Mouse (Mus musculus) adrenal gland, adult 18-20 months (tissue): Measurements from ENCODE around the gene 1700017N19Rik. TPM values are rescaled to one million over a fixed set of nuclear protein-coding genes. Genes with fewer than 3 reads are reported as not detected.
"Not testable (repeated sequence)": the region's sequence is repeated elsewhere in the genome, so short reads cannot be mapped to it uniquely, and the experiment has no call there.

Source experiments
- DNase-seq, 2 experiments: peaks; one replicate each; pipeline ENCODE4 v3.0.0; 2021 to 2022; ENCODE audit warnings: low spot score in 2 of 2
- long read RNA-seq, 2 experiments: library from polyadenylated mRNA; stranded (forward); transcript quantifications; one replicate each; pipeline ENCODE4 v2.0.0; 2021
- total RNA-seq, 2 experiments: library from RNA; stranded (reverse); gene quantifications; 1 replicate in 1 of 2; 2 replicates in 1 of 2; pipeline ENCODE4 v1.2.3; 2021

Gene 1700017N19Rik
- not detected for total RNA-seq
- long read RNA-seq, experiment 1 = 0 reads
- long read RNA-seq, experiment 2 = 0 reads

DNA sequence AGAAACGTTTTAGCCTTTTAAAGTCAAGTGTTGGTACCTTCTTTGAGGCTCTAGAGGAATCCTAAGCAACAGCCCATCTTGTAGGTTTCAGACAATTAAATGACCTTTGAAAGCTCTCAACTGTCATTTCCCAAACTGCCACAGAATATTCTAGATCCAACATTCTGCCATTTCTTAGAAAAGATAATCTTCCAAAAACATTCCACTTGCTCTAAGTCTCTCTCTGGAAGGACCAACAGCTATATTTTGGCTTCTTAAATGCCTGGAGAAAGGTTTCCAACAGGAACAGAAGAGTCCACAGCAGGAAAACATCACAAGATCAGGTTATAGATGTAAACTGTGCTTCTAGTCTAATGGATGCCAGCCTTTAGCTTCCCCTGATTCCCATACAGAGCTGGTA is at the start of gene 1700017N19Rik, which contains the start of gene 4930430F08Rik:
1700017N19Rik (plus strand) TSS at position 162 of the 400 bp plus-strand sequence.
4930430F08Rik (minus strand) TSS at position 101 of the 400 bp plus-strand sequence.
- no peak for DNase-seq

DNA sequence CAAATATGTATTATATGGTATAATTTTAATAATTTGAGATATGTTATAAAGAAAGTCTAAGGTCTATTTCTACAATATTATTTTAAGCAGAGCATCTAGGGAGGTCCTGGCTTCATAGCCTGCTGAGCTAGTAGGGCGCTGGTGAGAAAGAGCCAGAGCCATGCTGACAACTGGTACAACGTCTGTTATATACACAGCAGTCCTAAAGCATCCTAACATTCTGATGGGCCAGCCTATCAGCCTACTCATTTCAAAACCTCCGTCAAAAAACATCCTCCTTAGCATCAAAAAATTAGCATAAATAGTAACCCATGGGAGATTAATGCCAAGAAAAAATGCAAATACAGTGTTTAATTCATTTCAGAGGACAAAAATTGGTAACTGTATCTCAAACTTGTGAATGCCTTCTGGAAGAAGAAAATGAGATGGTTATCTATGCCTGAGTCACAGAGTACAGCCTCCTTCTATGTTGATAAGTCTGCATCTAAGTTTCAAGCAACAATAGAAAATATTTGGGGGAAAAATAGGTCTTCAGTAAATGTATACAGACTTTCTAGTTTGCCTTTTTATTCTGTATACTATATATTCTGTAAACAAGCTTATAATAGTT is 33.6 kb upstream of the 1700017N19Rik start:
- no peak for DNase-seq

- not testable (repeated sequence) for DNase-seq
These were observed 29.9 kb upstream of the 1700017N19Rik start for GRCm38 (mm10) chr10:100560194-100560883.

GRCm38 (mm10) chr10:100564112-100564511 is 26.2 kb upstream of the 1700017N19Rik start:
- DNase-seq = no peak

- DNase-seq = no peak
These were observed 18.6 kb upstream of the 1700017N19Rik start for GRCm38 (mm10) chr10:100571707-100572106.

GRCm38 (mm10) chr10:100574505-100575149 is 15.7 kb upstream of the 1700017N19Rik start:
- no peak for DNase-seq

GRCm38 (mm10) chr10:100575294-100575693 is 15.0 kb upstream of the 1700017N19Rik start:
- no peak for DNase-seq

DNA sequence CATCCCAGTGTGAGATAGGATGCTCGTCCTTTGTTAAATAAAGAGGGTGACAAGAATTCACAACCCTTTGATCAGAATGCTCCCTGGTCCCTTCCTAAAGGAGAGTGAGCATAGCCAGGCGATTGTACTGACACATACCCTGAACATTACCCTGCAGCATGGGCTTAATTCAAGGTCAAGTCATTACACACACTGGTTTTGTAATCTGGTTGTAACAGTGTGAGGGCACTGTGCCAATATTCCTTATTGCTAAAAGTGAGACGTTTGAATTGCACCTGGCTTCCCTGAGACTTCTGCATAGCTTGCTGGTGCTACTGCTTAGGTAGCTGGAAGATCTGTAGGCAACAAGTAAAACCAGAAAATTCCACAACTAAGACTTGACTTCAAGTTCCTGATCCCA is 6.1 kb upstream of the 1700017N19Rik start:
- peak in 1 of 2 experiments; percentile 6 for DNase-seq

DNA sequence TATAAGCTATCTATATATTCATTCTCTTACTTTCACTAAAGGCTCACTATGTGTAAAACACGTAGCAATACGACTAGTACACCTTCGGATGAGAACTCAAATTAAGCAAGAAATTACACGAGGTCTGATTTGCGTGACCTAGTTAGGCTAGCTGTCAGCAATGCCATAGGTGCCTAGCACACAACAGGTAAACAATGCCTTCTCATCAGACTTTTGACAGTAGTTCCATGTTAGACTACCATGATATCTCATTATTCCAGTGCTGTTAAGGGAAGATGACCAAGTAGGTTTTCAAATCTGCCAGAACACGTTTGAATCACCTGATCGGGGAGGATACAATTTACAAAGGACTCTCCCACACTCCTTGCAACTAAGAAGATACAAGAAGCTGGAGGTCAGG is 1.8 kb upstream of the 1700017N19Rik start:
- DNase-seq = no peak

DNA sequence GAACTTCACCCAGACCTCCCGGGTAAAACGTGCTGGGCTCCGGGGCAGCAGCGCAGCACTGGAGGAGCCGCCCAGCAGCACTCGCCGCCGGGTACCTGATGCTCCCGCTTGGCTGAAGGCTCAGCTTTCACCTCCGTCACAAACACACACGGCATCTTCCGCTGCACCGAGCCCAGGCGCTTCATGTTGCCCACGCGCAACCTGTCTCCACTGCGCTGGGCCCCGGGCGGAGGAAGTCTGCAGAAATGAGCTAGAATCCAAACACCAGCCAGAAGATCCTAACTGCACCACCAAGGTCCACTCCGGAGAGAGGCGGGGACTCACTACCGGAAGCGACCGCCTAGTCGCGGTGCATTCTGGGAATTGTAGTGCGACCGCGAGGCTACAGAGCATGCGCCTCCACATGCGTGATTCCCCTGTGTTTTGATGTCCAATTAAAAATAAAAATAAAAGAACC is 1.3 kb upstream of the 1700017N19Rik start:
- peak; percentile 81 to 85 for DNase-seq

DNA sequence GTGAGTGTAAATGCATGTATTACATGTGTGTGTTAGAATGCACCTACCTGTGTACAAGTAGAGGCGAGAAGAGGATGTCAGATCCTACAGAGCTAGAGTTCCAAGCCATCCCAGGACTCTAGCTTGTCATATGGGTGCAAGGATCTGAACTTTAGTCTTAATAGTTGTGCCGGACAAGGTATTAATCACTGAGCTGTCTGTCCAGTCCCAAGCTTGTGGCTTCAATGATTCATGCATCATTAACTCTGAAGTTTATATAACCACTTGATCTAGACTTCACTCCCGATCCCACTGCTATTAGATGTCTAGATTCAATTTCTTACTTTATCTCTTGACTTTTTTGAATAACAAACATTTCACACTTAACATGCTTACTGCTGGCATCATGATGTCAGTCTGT is 8.1 kb downstream of the 1700017N19Rik start:
- DNase-seq = no peak

GRCm38 (mm10) chr10:100603511-100603910 is 13.2 kb downstream of the 1700017N19Rik start:
- no peak for DNase-seq

GRCm38 (mm10) chr10:100604254-100604653 is 14.0 kb downstream of the 1700017N19Rik start:
- no peak for DNase-seq

- no peak for DNase-seq
These were observed 27.1 kb downstream of the 1700017N19Rik start for GRCm38 (mm10) chr10:100617233-100617903.

DNA sequence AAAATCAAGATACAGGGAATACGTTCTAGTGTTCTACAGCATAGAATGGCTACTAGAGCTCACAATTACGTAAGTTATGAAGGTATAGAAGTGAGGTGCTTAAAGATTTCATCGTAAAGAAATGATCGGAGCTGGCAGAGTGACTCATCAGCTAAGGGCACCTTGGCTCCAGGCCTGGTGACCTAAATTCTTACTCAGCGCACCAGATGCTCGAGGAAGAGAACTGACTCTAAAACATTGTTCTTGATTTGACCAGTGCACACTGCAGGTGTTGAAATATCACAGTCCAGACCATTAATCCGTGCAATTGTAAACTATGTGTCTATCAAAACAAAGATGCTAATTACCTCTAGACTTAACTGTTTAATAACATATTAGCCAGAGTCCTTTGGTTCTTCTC is 29.2 kb downstream of the 1700017N19Rik start:
- no peak for DNase-seq

- DNase-seq = no peak
These were observed 29.8 kb downstream of the 1700017N19Rik start for GRCm38 (mm10) chr10:100620040-100620439.

GRCm38 (mm10) chr10:100622494-100622893 is 32.2 kb downstream of the 1700017N19Rik start:
- DNase-seq = no peak

DNA sequence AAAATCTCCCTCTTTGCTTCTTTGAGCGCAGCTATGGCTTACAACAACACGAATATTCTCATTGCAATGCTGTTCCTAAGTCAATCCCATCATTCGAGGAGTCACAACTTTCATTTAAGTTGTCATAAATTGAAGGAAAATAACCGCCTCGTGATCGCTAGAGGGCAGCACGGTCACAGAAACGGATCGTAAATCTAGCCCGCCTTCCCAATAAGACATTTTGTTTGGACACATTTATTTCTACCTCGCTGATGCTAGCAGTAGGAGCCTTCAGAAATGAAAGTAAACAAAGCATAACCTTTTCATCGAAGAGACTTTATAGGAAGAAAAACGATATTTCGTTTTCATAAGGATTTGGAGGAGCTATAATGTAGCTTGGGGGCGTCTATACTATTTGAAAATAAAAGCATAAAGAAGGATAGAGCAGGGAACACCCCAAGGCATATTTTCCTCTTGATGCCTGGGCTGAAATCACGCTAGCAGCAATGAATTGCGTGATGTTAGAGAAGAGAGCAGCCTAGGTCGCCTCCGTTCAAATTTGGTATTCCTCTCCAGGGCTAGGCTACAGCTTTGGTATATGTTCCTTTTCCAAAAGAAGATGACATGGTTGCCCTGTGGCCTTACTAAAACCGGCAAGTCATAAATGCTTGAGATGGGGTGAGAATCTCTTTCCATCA is 39.6 kb downstream of the 1700017N19Rik start:
- peak; percentile 19 to 34 for DNase-seq

DNA sequence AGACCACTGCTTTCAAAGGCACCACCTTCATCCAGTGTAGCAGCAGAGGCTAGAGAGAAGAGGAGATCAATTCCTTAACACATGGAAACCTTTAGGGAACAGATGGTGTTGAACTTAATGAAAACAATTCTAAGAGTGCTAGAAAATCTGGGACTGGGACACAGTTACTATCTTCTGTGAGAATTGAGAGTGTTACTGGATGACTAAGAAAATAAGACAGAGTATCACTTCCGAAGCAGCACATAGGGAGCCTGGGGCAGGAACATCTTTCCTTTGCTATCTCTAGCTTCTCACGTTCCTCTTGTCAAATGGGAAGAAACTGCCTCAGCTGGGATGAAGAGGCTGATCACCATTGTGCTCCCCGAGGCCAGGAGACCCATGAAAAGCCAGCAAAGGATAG is 52.6 kb downstream of the 1700017N19Rik start:
- DNase-seq = no peak

- no peak for DNase-seq
These were observed 55.1 kb downstream of the 1700017N19Rik start for GRCm38 (mm10) chr10:100645331-100645935.
